Mouse (Mus musculus) hindbrain, embryonic 11.5 days (tissue): Measurements from ENCODE around the gene Tob2. TPM values are rescaled to one million over a fixed set of nuclear protein-coding genes. Genes with fewer than 3 reads are reported as not detected.

Experiments used
- ATAC-seq: fragments of 200-750 bp; cut with Nextera tagmentation; 2 replicates; pipeline ENCODE4 v1.8.0; 2017; ENCODE audit warnings: mild to moderate bottlenecking, moderate TSS enrichment, moderate library complexity; ENCODE audit not compliant: low FRiP score
- DNase-seq: peaks from one replicate; pipeline ENCODE4 v3.0.0-alpha.2; 2015; ENCODE audit warnings: low spot score
- H3K27ac ChIP-seq: fragments of 300-500 bp; sonication (generic); 2 replicates; pipeline ENCODE4 v1.5.1; 2014; ENCODE audit warnings: mild to moderate bottlenecking, low read depth, low read length
- H3K27me3 ChIP-seq: fragments of 300-500 bp; sonication (generic); 2 replicates; pipeline ENCODE4 v1.6.1; 2014; ENCODE audit warnings: mild to moderate bottlenecking, low read length, moderate library complexity, mixed read lengths; ENCODE audit not compliant: control insufficient read depth, insufficient read depth
- H3K36me3 ChIP-seq: fragments of 300-500 bp; sonication (generic); 2 replicates; pipeline ENCODE4 v1.6.1; 2014; ENCODE audit warnings: mild to moderate bottlenecking, low read length, moderate library complexity, mixed read lengths; ENCODE audit not compliant: control insufficient read depth, insufficient read depth
- H3K4me1 ChIP-seq: fragments of 300-500 bp; sonication (generic); replicated peaks from 2 replicates; pipeline ENCODE4 v1.6.1; 2014; ENCODE audit warnings: low read length, mixed read lengths; ENCODE audit not compliant: control insufficient read depth, insufficient read depth
- H3K4me2 ChIP-seq: fragments of 300-500 bp; sonication (generic); replicated peaks from 2 replicates; pipeline ENCODE4 v1.6.1; 2014; ENCODE audit warnings: mild to moderate bottlenecking, low read depth, low read length
- H3K4me3 ChIP-seq: fragments of 300-500 bp; sonication (generic); 2 replicates; pipeline ENCODE4 v1.5.1; 2014; ENCODE audit warnings: low read depth, low read length
- H3K9ac ChIP-seq: fragments of 300-500 bp; sonication (generic); 2 replicates; pipeline ENCODE4 v1.6.1; 2014; ENCODE audit warnings: low read depth, low read length
- H3K9me3 ChIP-seq: fragments of 300-500 bp; sonication (generic); 2 replicates; pipeline ENCODE4 v1.6.1; 2016; ENCODE audit warnings: low read length; ENCODE audit not compliant: control insufficient read depth
- WGBS: fragments of 180-500 bp; shearing (Covaris S2); extraction: QIAGEN DNeasy Blood & Tissue Kit; methylation state at CpG from one replicate; pipeline ENCODE4 v1.1.7; 2014; 5-methylcytosine and 5-hydroxymethylcytosine counted together
- polyA plus RNA-seq: library from polyadenylated mRNA; unstranded; fragments of >200 nt; fragmentation: Nextera tagmentation; extraction: Ambion mirVana; gene quantifications from 2 replicates; pipeline ENCODE4 v1.2.1, GENCODE M21; 2014

The Tob2 gene
- polyA plus RNA-seq, 1 experiment from 2014 or later, result 12.5 TPM

- ATAC-seq, result peak; percentile 90
- Histone ChIP-seq H3K4me1 (no peaks in the 10 kb centered on the region), H3K36me3 (peaks cover 2% of the 10 kb centered on the region; the same call in 1 of the 2 replicates), H3K4me3 (peak overlapping the region; percentile 69), H3K27me3 (no peaks in the 10 kb centered on the region), H3K9me3 (no peaks in the 10 kb centered on the region), H3K27ac (peak overlapping the region; percentile 75), H3K4me2 (peak overlapping the region; percentile 90), H3K9ac (peak overlapping the region; percentile 69)
- under 1% methylated on average over 28 of the region's 28 CpGs for WGBS
- DNase-seq, result peak; percentile 90
Observed at GRCm38 (mm10) chr15:81856030-81856790, 2.4 kb downstream of the Tob2 start.

GRCm38 (mm10) chr15:81853081-81853480 lies 5.5 kb downstream of the Tob2 start:
- no peak for ATAC-seq
- peaks cover 6% of the 10 kb centered on the region; the same call in 1 of the 2 replicates for H3K36me3 ChIP-seq
- WGBS, result 95% methylated on average over 7 of the region's 7 CpGs

GRCm38 (mm10) chr15:81852411-81853000 lies 6.1 kb downstream of the Tob2 start:
- no peaks in the 10 kb centered on the region for H3K27me3 ChIP-seq
- 91% methylated on average over 9 of the region's 9 CpGs for WGBS
- no peak overlapping the region for H3K4me2 ChIP-seq
- H3K4me1 ChIP-seq, result no peaks in the 10 kb centered on the region
- peaks cover 9% of the 10 kb centered on the region; the same call in 1 of the 2 replicates for H3K36me3 ChIP-seq
- ATAC-seq (no peak), DNase-seq (no peak)
- no peak overlapping the region for H3K4me3 ChIP-seq
- H3K27ac ChIP-seq, result no peak overlapping the region
- no peak overlapping the region for H3K9ac ChIP-seq
- no peaks in the 10 kb centered on the region for H3K9me3 ChIP-seq

More at GRCm38 (mm10) chr15:81853081-81853480, 5.5 kb downstream of the Tob2 start:
- no peak for DNase-seq
- no peak overlapping the region for H3K27ac ChIP-seq
- no peaks in the 10 kb centered on the region for H3K4me1 ChIP-seq
- H3K27me3 ChIP-seq, result no peaks in the 10 kb centered on the region
- H3K4me3 ChIP-seq, result no peak overlapping the region
- no peaks in the 10 kb centered on the region for H3K9me3 ChIP-seq
- no peak overlapping the region for H3K9ac ChIP-seq
- no peak overlapping the region for H3K4me2 ChIP-seq

GRCm38 (mm10) chr15:81851375-81851774 lies 7.2 kb downstream of the Tob2 start:
- Histone ChIP-seq H3K36me3 (peaks cover 9% of the 10 kb centered on the region; the same call in 1 of the 2 replicates), H3K9me3 (no peaks in the 10 kb centered on the region), H3K27me3 (no peaks in the 10 kb centered on the region), H3K4me3 (no peak overlapping the region), H3K27ac (no peak overlapping the region), H3K4me1 (no peaks in the 10 kb centered on the region), H3K4me2 (no peak overlapping the region), H3K9ac (no peak overlapping the region)
- DNase-seq (no peak), ATAC-seq (no peak)
- WGBS, result 96% methylated on average over 15 of the region's 15 CpGs

- H3K36me3 ChIP-seq, result peaks cover 9% of the 10 kb centered on the region; the same call in 1 of the 2 replicates
- no peak for ATAC-seq
- WGBS, result 89% methylated on average over 14 of the region's 14 CpGs
Observed at GRCm38 (mm10) chr15:81850718-81851117, 7.9 kb downstream of the Tob2 start.

GRCm38 (mm10) chr15:81849104-81849503 lies 9.5 kb downstream of the Tob2 start:
- Histone ChIP-seq H3K27me3 (no peaks in the 10 kb centered on the region), H3K4me3 (no peak overlapping the region), H3K9me3 (no peaks in the 10 kb centered on the region), H3K9ac (no peak overlapping the region), H3K4me2 (no peak overlapping the region), H3K4me1 (no peaks in the 10 kb centered on the region), H3K36me3 (peaks cover 9% of the 10 kb centered on the region; the same call in 1 of the 2 replicates), H3K27ac (no peak overlapping the region)
- 83% methylated on average over 9 of the region's 9 CpGs for WGBS
- DNase-seq, result no peak
- ATAC-seq, result no peak

More at GRCm38 (mm10) chr15:81850718-81851117, 7.9 kb downstream of the Tob2 start:
- H3K4me2 ChIP-seq, result no peak overlapping the region
- no peak overlapping the region for H3K27ac ChIP-seq
- H3K4me1 ChIP-seq, result no peaks in the 10 kb centered on the region
- H3K9ac ChIP-seq, result no peak overlapping the region
- no peaks in the 10 kb centered on the region for H3K27me3 ChIP-seq
- H3K9me3 ChIP-seq, result no peaks in the 10 kb centered on the region
- DNase-seq, result no peak
- no peak overlapping the region for H3K4me3 ChIP-seq

GRCm38 (mm10) chr15:81848301-81848700 lies 10.3 kb downstream of the Tob2 start:
- no peak overlapping the region for H3K9ac ChIP-seq
- no peak overlapping the region for H3K4me2 ChIP-seq
- H3K4me3 ChIP-seq, result no peak overlapping the region
- WGBS, result 54% methylated on average over 7 of the region's 7 CpGs
- H3K36me3 ChIP-seq, result peaks cover 9% of the 10 kb centered on the region; the same call in 1 of the 2 replicates
- H3K9me3 ChIP-seq, result no peaks in the 10 kb centered on the region
- no peak overlapping the region for H3K27ac ChIP-seq
- no peaks in the 10 kb centered on the region for H3K27me3 ChIP-seq
- H3K4me1 ChIP-seq, result no peaks in the 10 kb centered on the region
- DNase-seq (peak; percentile 66), ATAC-seq (no peak)

DNA sequence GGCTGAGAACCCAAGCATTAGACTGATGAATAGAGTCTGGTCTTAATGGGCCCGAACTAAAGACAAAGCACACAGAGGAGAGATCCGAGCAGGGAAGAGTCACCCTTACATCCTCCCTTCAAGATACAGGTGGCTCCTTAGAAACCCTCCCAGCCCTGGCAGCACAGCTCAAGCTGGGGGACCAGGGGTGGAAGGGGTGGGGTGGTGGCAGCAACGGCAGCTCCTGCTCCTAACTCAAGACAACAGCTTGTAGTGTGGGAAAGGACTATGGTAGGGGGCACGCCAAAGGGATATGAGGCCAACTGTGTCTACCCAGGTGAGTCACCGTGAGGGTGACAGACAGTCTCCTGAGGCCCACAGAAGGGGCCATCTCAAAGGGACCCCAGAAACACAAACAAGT lies 10.7 kb downstream of the Tob2 start:
- H3K36me3 ChIP-seq, result peaks cover 9% of the 10 kb centered on the region; the same call in 1 of the 2 replicates
- H3K9me3 ChIP-seq, result no peaks in the 10 kb centered on the region
- ATAC-seq (no peak), DNase-seq (no peak)
- 88% methylated on average over 5 of the region's 5 CpGs for WGBS
- H3K27ac ChIP-seq, result no peak overlapping the region
- H3K4me2 ChIP-seq, result no peak overlapping the region
- H3K27me3 ChIP-seq, result no peaks in the 10 kb centered on the region
- H3K4me1 ChIP-seq, result no peaks in the 10 kb centered on the region
- no peak overlapping the region for H3K9ac ChIP-seq
- H3K4me3 ChIP-seq, result no peak overlapping the region
